23 mouse cellular contexts compared by ENCODE assay signal in genomic region chr12:111933971-111934370, GRCm38 (mm10). TPM values are rescaled to one million over a fixed set of nuclear protein-coding genes. Genes with fewer than 3 reads are reported as not detected.
A peak's percentile ranks its signal among the peaks of the same experiment; 100 is the strongest.
DNase-seq lines count a peak whose midpoint lies in the region; ATAC-seq and TF ChIP-seq lines count a peak whose summit lies in the region.
"Had no signal": no experiment of that assay in that cellular context is flagged by ENCODE, and none has a peak within 500 bp of the region (broad histone marks: within the 10 kb centered on the region; RNA-seq: fewer than 3 reads in every experiment).

No protein-coding gene starts in this region.

- no peak for TF ChIP-seq POLR2A in small intestine, adult 2 months (IDR thresholded peaks at IDR 0.05; ENCODE audit: low read depth, low read length)

- ATAC-seq in heart, embryonic 16.5 days (replicated peaks; ENCODE audit: extremely low read depth, insufficient read depth, low FRiP score), result no peak
- no peak for ATAC-seq in lung, embryonic 15.5 days (ENCODE audit: borderline replicate concordance, extremely low read depth, low FRiP score, low TSS enrichment)
- ATAC-seq in intestine, embryonic 16.5 days, result no peak
- ATAC-seq: forebrain, embryonic 15.5 days had no signal

- DNase-seq in heart, postnatal 14 days, result no peak
- no peak for DNase-seq in lung, postnatal 25 days (ENCODE audit: low spot score)
- DNase-seq in adrenal gland, postnatal 36 days, result no peak
- DNase-seq in forebrain, embryonic 10.5 days (ENCODE audit: extremely low spot score, low spot score), result no peak
- DNase-seq: cerebellum, adult 8-10 months; retina, postnatal 1 day; thymus, postnatal 25 days had no signal

- H3K27me3 ChIP-seq in heart, embryonic 16.5 days (ENCODE audit: control insufficient read depth, insufficient read depth, low read length), result no peaks in the 10 kb centered on the region
- H3K27me3 ChIP-seq in lung, embryonic 15.5 days, result no peaks in the 10 kb centered on the region
- no peaks in the 10 kb centered on the region for H3K27me3 ChIP-seq in intestine, embryonic 16.5 days (replicated peaks; ENCODE audit: control insufficient read depth, insufficient read depth, low read length)
- no peaks in the 10 kb centered on the region for H3K27me3 ChIP-seq in small intestine, adult 2 months (ENCODE audit: control insufficient read depth, insufficient read depth, low read length)
- no peaks in the 10 kb centered on the region; the same call in 1 of the 2 replicates for H3K27me3 ChIP-seq in forebrain, embryonic 10.5 days (ENCODE audit: poor library complexity, severe bottlenecking)
- H3K27me3 ChIP-seq: forebrain, embryonic 15.5 days; heart, embryonic 12.5 days; midbrain, embryonic 12.5 days had no signal

- H3K9ac ChIP-seq in heart, embryonic 16.5 days (ENCODE audit: low read length), result peak overlapping the region; percentile 27; the same call in 1 of the 2 replicates
- H3K9ac ChIP-seq in lung, embryonic 15.5 days, result no peak overlapping the region
- H3K9ac ChIP-seq in intestine, embryonic 16.5 days (ENCODE audit: low read depth, low read length), result peak overlapping the region; percentile 32; the same call in 1 of the 2 replicates
- H3K9ac ChIP-seq: forebrain, embryonic 15.5 days; heart, embryonic 12.5 days; midbrain, embryonic 12.5 days had no signal

- H3K4me1 ChIP-seq in heart, embryonic 16.5 days (ENCODE audit: control insufficient read depth, insufficient read depth, low read length), result peaks cover 40% of the 10 kb centered on the region
- H3K4me1 ChIP-seq in lung, embryonic 15.5 days, result peaks cover 68% of the 10 kb centered on the region
- peaks cover 51% of the 10 kb centered on the region for H3K4me1 ChIP-seq in intestine, embryonic 16.5 days (ENCODE audit: control insufficient read depth, insufficient read depth, low read length)
- peaks cover 37% of the 10 kb centered on the region for H3K4me1 ChIP-seq in small intestine, adult 2 months (ENCODE audit: control insufficient read depth, insufficient read depth, insufficient read length, low read length)
- H3K4me1 ChIP-seq in forebrain, embryonic 10.5 days, result peaks cover 51% of the 10 kb centered on the region

- H3K4me3 ChIP-seq in heart, embryonic 16.5 days (ENCODE audit: low read length), result no peak overlapping the region
- H3K4me3 ChIP-seq in lung, embryonic 15.5 days, result no peak overlapping the region
- no peak overlapping the region for H3K4me3 ChIP-seq in intestine, embryonic 16.5 days (ENCODE audit: low read length)
- peak overlapping the region; percentile 45; the same call in 1 of the 2 replicates for H3K4me3 ChIP-seq in small intestine, adult 2 months (ENCODE audit: low read depth, low read length)
- H3K4me3 ChIP-seq in forebrain, embryonic 10.5 days, result no peak overlapping the region
- H3K4me3 ChIP-seq: forebrain, embryonic 15.5 days; heart, embryonic 12.5 days; midbrain, embryonic 12.5 days; myocyte had no signal

- WGBS in heart, embryonic 16.5 days, result 55% methylated on average over 2 of the region's 2 CpGs
- 38% methylated on average over 2 of the region's 2 CpGs for WGBS in lung, embryonic 15.5 days
- 55% methylated on average over 2 of the region's 2 CpGs for WGBS in intestine, embryonic 16.5 days
- 15% methylated on average over 2 of the region's 2 CpGs for WGBS in small intestine, adult 2 months
- WGBS in forebrain, embryonic 10.5 days, result 86% methylated on average over 2 of the region's 2 CpGs

- no peaks in the 10 kb centered on the region for H3K9me3 ChIP-seq in heart, embryonic 16.5 days (replicated peaks; ENCODE audit: control insufficient read depth, low read length)
- H3K9me3 ChIP-seq in lung, embryonic 15.5 days, result no peaks in the 10 kb centered on the region
- no peaks in the 10 kb centered on the region for H3K9me3 ChIP-seq in intestine, embryonic 16.5 days (ENCODE audit: control insufficient read depth, low read length)
- no peaks in the 10 kb centered on the region for H3K9me3 ChIP-seq in forebrain, embryonic 10.5 days
- H3K9me3 ChIP-seq: forebrain, embryonic 15.5 days; G1E; heart, embryonic 12.5 days; midbrain, embryonic 12.5 days had no signal

- H3K4me2 ChIP-seq in heart, embryonic 16.5 days (ENCODE audit: low read depth, low read length), result no peak overlapping the region
- H3K4me2 ChIP-seq in lung, embryonic 15.5 days, result peak overlapping the region; percentile 1; the same call in 1 of the 2 replicates
- H3K4me2 ChIP-seq in intestine, embryonic 16.5 days (ENCODE audit: low read depth, low read length), result peak overlapping the region; percentile 33; the same call in 1 of the 2 replicates
- H3K4me2 ChIP-seq: forebrain, embryonic 15.5 days; heart, embryonic 12.5 days; midbrain, embryonic 12.5 days had no signal

- H3K36me3 ChIP-seq in heart, embryonic 16.5 days (ENCODE audit: control insufficient read depth, insufficient read depth), result no peaks in the 10 kb centered on the region
- no peaks in the 10 kb centered on the region for H3K36me3 ChIP-seq in lung, embryonic 15.5 days
- H3K36me3 ChIP-seq in intestine, embryonic 16.5 days (ENCODE audit: control insufficient read depth, insufficient read depth, low read length), result no peaks in the 10 kb centered on the region
- no peaks in the 10 kb centered on the region for H3K36me3 ChIP-seq in small intestine, adult 2 months (ENCODE audit: control insufficient read depth, insufficient read depth, low read length)
- H3K36me3 ChIP-seq in forebrain, embryonic 10.5 days (replicated peaks), result no peaks in the 10 kb centered on the region
- H3K36me3 ChIP-seq: forebrain, embryonic 15.5 days; G1E; heart, embryonic 12.5 days; midbrain, embryonic 12.5 days had no signal

- intact Hi-C loops in heart, postnatal 14 days (cut with DNase I), result no loop called here

- no peak for TF ChIP-seq CTCF in small intestine, adult 2 months (IDR thresholded peaks at IDR 0.05; ENCODE audit: extremely low read depth, insufficient read length, insufficient replicate concordance, low read depth, low read length)

- peak overlapping the region; percentile 61 for H3K27ac ChIP-seq in heart, embryonic 16.5 days (ENCODE audit: low read length)
- peak overlapping the region; percentile 77 for H3K27ac ChIP-seq in lung, embryonic 15.5 days
- peak overlapping the region; percentile 63 for H3K27ac ChIP-seq in intestine, embryonic 16.5 days (ENCODE audit: low read length)
- peak overlapping the region; percentile 72 for H3K27ac ChIP-seq in small intestine, adult 2 months (ENCODE audit: insufficient read depth, low read depth, low read length)
- no peak overlapping the region for H3K27ac ChIP-seq in forebrain, embryonic 10.5 days
- H3K27ac ChIP-seq: forebrain, embryonic 15.5 days; midbrain, embryonic 12.5 days had no signal

RNA-seq across cellular contexts. Expression of gene Ppp1r13b, which starts 26.1 kb away (rescaled TPM):
- 11.2 and 13.6 TPM in 2 replicates for polyA plus RNA-seq in heart, embryonic 16.5 days (2015; fragmentation: Nextera tagmentation; extraction: Ambion mirVana)
- total RNA-seq in heart, postnatal 14 days (2021), result 10 to 100 TPM; 21.1 to 21.5 TPM
- polyA plus RNA-seq in lung, embryonic 15.5 days (2015; fragmentation: Nextera tagmentation; extraction: Ambion mirVana), result 23.1 and 25.6 TPM in 2 replicates
- 5.6 and 7.9 TPM in 2 replicates for polyA plus RNA-seq in intestine, embryonic 16.5 days (2015; fragmentation: Nextera tagmentation; extraction: Ambion mirVana)
- polyA plus RNA-seq in small intestine, adult 2 months (2012; rRNA removed), result 12.2 and 22.8 TPM in 2 replicates
- total RNA-seq in adrenal gland, postnatal 36 days (2021), result 10 to 100 TPM; 13.8 to 18.8 TPM
- polyA plus RNA-seq in forebrain, embryonic 10.5 days (2016; fragmentation: Nextera tagmentation; extraction: Ambion mirVana), result 2.9 and 3.1 TPM in 2 replicates

RNA-seq across cellular contexts. Expression of gene Atp5mpl, which starts 32.8 kb away (rescaled TPM):
- polyA plus RNA-seq in heart, embryonic 16.5 days (2015; fragmentation: Nextera tagmentation; extraction: Ambion mirVana), result 1,449 and 1,610 TPM in 2 replicates
- 1,000 to 10,000 TPM; 1,406 to 1,431 TPM for total RNA-seq in heart, postnatal 14 days (2021)
- 634 and 662 TPM in 2 replicates for polyA plus RNA-seq in lung, embryonic 15.5 days (2015; fragmentation: Nextera tagmentation; extraction: Ambion mirVana)
- 900 and 957 TPM in 2 replicates for polyA plus RNA-seq in intestine, embryonic 16.5 days (2015; fragmentation: Nextera tagmentation; extraction: Ambion mirVana)
- 17.1 and 34.2 TPM in 2 replicates for polyA plus RNA-seq in small intestine, adult 2 months (2012; rRNA removed)
- 100 to 1,000 TPM; 362 to 417 TPM for total RNA-seq in adrenal gland, postnatal 36 days (2021)
- 565 and 608 TPM in 2 replicates for polyA plus RNA-seq in forebrain, embryonic 10.5 days (2016; fragmentation: Nextera tagmentation; extraction: Ambion mirVana)

RNA-seq across cellular contexts. Expression of gene Tdrd9, which starts 37.4 kb away (rescaled TPM):
- polyA plus RNA-seq in heart, embryonic 16.5 days (2015; fragmentation: Nextera tagmentation; extraction: Ambion mirVana), result 0.16 and 0.19 TPM in 2 replicates
- 1 to 10 TPM in 1 of 2 experiments, under 1 TPM in 1; 0.17 to 1.1 TPM for total RNA-seq in heart, postnatal 14 days (2021)
- 0.06 TPM in 1 of 2 replicates, not detected in the other for polyA plus RNA-seq in lung, embryonic 15.5 days (2015; fragmentation: Nextera tagmentation; extraction: Ambion mirVana)
- polyA plus RNA-seq in intestine, embryonic 16.5 days (2015; fragmentation: Nextera tagmentation; extraction: Ambion mirVana), result 0.20 and 0.24 TPM in 2 replicates
- 0.04 and 0.09 TPM in 2 replicates for polyA plus RNA-seq in small intestine, adult 2 months (2012; rRNA removed)
- under 1 TPM in 1 of 2 experiments, not detected in 1; 0.23 TPM for total RNA-seq in adrenal gland, postnatal 36 days (2021)
- 1.1 and 1.9 TPM in 2 replicates for polyA plus RNA-seq in forebrain, embryonic 10.5 days (2016; fragmentation: Nextera tagmentation; extraction: Ambion mirVana)
- total RNA-seq: neutrophil, adult 5-6 weeks had no signal
- polyA plus RNA-seq: G1E had no signal

RNA-seq across cellular contexts. Expression of gene Rd3l, which starts 47.1 kb away (rescaled TPM):
- 0.41 and 0.84 TPM in 2 replicates for polyA plus RNA-seq in heart, embryonic 16.5 days (2015; fragmentation: Nextera tagmentation; extraction: Ambion mirVana)
- total RNA-seq in heart, postnatal 14 days (2021), result under 1 TPM in 1 of 2 experiments, not detected in 1; 0.34 TPM
- polyA plus RNA-seq in lung, embryonic 15.5 days (2015; fragmentation: Nextera tagmentation; extraction: Ambion mirVana), result not detected in 2 replicates
- polyA plus RNA-seq in intestine, embryonic 16.5 days (2015; fragmentation: Nextera tagmentation; extraction: Ambion mirVana), result not detected in 2 replicates
- polyA plus RNA-seq in small intestine, adult 2 months (2012; rRNA removed), result not detected in 2 replicates
- total RNA-seq in adrenal gland, postnatal 36 days (2021), result not detected
- polyA plus RNA-seq in forebrain, embryonic 10.5 days (2016; fragmentation: Nextera tagmentation; extraction: Ambion mirVana), result not detected in 2 replicates
- total RNA-seq: adrenal gland, adult 18-20 months; gastrocnemius, postnatal 14 days; left cerebral cortex, adult 8-10 months; neutrophil, adult 5-6 weeks had no signal
- polyA plus RNA-seq: forebrain, embryonic 15.5 days; G1E; hindbrain, embryonic 11.5 days; intestine, embryonic 14.5 days; limb, embryonic 14.5 days; midbrain, embryonic 12.5 days; myocyte had no signal

Comparison
In these comparisons a context has a peak if more than half of its experiments do, and no peak if none do; other contexts are left out.
1. RNA of gene Atp5mpl, which starts 32.8 kb away (polyA plus RNA-seq): 1,449 to 1,610 TPM in heart, embryonic 16.5 days, 900 to 957 TPM in intestine, embryonic 16.5 days, 634 to 662 TPM in lung, embryonic 15.5 days and 565 to 608 TPM in forebrain, embryonic 10.5 days; 17.1 to 34.2 TPM in small intestine, adult 2 months; every median in the first group is over 10 times any median in the second.